8 mouse cellular contexts compared by ENCODE assay signal in the genomic region with DNA sequence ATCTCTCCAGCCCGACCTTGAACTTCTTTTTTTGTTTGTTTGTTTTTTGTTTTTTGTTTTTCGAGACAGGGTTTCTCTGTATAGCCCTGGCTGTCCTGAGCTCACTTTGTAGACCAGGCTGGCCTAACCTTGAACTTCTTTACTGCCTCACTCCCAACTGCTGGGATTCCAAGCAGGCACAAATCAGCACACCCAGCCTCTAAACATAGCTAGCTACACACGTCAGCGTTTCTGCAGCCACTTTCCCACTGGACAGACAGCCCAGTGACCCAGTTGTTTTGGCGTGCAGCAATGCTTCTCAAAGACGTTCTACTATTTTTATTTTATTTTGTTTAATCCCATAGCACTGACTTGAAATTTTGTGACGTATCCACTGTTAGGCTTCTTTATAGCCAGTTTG. TPM values are rescaled to one million over a fixed set of nuclear protein-coding genes. Genes with fewer than 3 reads are reported as not detected.
A peak's percentile ranks its signal among the peaks of the same experiment; 100 is the strongest.
DNase-seq lines count a peak whose midpoint lies in the region; ATAC-seq lines count a peak whose summit lies in the region.

No protein-coding gene starts in this region.

- WGBS in forebrain, embryonic 14.5 days: 77% methylated on average over 7 of the region's 7 CpGs
- WGBS in forebrain, embryonic 11.5 days: 82% methylated on average over 7 of the region's 7 CpGs
- 85% methylated on average over 7 of the region's 7 CpGs for WGBS in midbrain, embryonic 14.5 days
- 87% methylated on average over 7 of the region's 7 CpGs for WGBS in midbrain, embryonic 10.5 days
- 85% methylated on average over 7 of the region's 7 CpGs for WGBS in hindbrain, embryonic 14.5 days

- H3K4me3 ChIP-seq in forebrain, embryonic 14.5 days (ENCODE audit: low read depth, low read length): no peak overlapping the region; the same call in 1 of the 2 replicates
- H3K4me3 ChIP-seq in forebrain, embryonic 11.5 days (ENCODE audit: low read depth, low read length): no peak overlapping the region
- H3K4me3 ChIP-seq in midbrain, embryonic 14.5 days (replicated peaks; ENCODE audit: low read depth, low read length): no peak overlapping the region
- no peak overlapping the region; the same call in 1 of the 2 replicates for H3K4me3 ChIP-seq in midbrain, embryonic 10.5 days
- H3K4me3 ChIP-seq in hindbrain, embryonic 14.5 days (replicated peaks; ENCODE audit: low read length): no peak overlapping the region

- H3K4me1 ChIP-seq in forebrain, embryonic 14.5 days (ENCODE audit: control insufficient read depth, insufficient read depth, low read length): peaks cover 12% of the 10 kb centered on the region
- peaks cover 5% of the 10 kb centered on the region for H3K4me1 ChIP-seq in forebrain, embryonic 11.5 days (replicated peaks; ENCODE audit: control insufficient read depth, insufficient read depth, low read length)
- peaks cover 15% of the 10 kb centered on the region for H3K4me1 ChIP-seq in midbrain, embryonic 14.5 days (ENCODE audit: control insufficient read depth, insufficient read depth, low read length)
- peaks cover 21% of the 10 kb centered on the region for H3K4me1 ChIP-seq in midbrain, embryonic 10.5 days
- H3K4me1 ChIP-seq in hindbrain, embryonic 14.5 days (replicated peaks; ENCODE audit: control insufficient read depth, insufficient read depth, low read length): peaks cover 9% of the 10 kb centered on the region

- no peaks in the 10 kb centered on the region for H3K36me3 ChIP-seq in forebrain, embryonic 14.5 days (ENCODE audit: control insufficient read depth, insufficient read depth, low read length)
- H3K36me3 ChIP-seq in forebrain, embryonic 11.5 days (ENCODE audit: control insufficient read depth, insufficient read depth, low read length): no peaks in the 10 kb centered on the region
- H3K36me3 ChIP-seq in midbrain, embryonic 14.5 days (ENCODE audit: control insufficient read depth, insufficient read depth, low read length): no peaks in the 10 kb centered on the region
- H3K36me3 ChIP-seq in midbrain, embryonic 10.5 days: no peaks in the 10 kb centered on the region
- H3K36me3 ChIP-seq in hindbrain, embryonic 14.5 days (replicated peaks; ENCODE audit: control insufficient read depth, insufficient read depth): no peaks in the 10 kb centered on the region

- H3K4me2 ChIP-seq in forebrain, embryonic 14.5 days (ENCODE audit: low read length): 0 out of 2 replicates have a peak overlapping the region, but pooled peaks have one; percentile 67
- H3K4me2 ChIP-seq in forebrain, embryonic 11.5 days (ENCODE audit: low read depth, low read length, severe bottlenecking): no peak overlapping the region
- H3K4me2 ChIP-seq in midbrain, embryonic 14.5 days (ENCODE audit: low read length): peak overlapping the region; percentile 84
- H3K4me2 ChIP-seq in hindbrain, embryonic 14.5 days (replicated peaks): peak overlapping the region; percentile 74

- no peak overlapping the region for H3K9ac ChIP-seq in forebrain, embryonic 14.5 days (ENCODE audit: low read length)
- H3K9ac ChIP-seq in forebrain, embryonic 11.5 days (ENCODE audit: low read length): no peak overlapping the region
- H3K9ac ChIP-seq in midbrain, embryonic 14.5 days (replicated peaks; ENCODE audit: low read length): no peak overlapping the region
- no peak overlapping the region for H3K9ac ChIP-seq in hindbrain, embryonic 14.5 days

- H3K27ac ChIP-seq in forebrain, embryonic 14.5 days (ENCODE audit: low read depth, low read length): no peak overlapping the region
- H3K27ac ChIP-seq in forebrain, embryonic 11.5 days (ENCODE audit: low read depth, low read length): no peak overlapping the region
- H3K27ac ChIP-seq in midbrain, embryonic 14.5 days (replicated peaks; ENCODE audit: low read depth, low read length): no peak overlapping the region
- no peak overlapping the region for H3K27ac ChIP-seq in midbrain, embryonic 10.5 days (replicated peaks)
- H3K27ac ChIP-seq in hindbrain, embryonic 14.5 days: no peak overlapping the region

- DNase-seq in forebrain, embryonic 14.5 days (ENCODE audit: low spot score): no peak
- no peak for DNase-seq in forebrain, embryonic 11.5 days (ENCODE audit: low spot score)
- DNase-seq in midbrain, embryonic 14.5 days: no peak
- DNase-seq in midbrain, embryonic 10.5 days (ENCODE audit: low spot score): no peak
- DNase-seq in hindbrain, embryonic 14.5 days (ENCODE audit: low spot score): no peak
- DNase-seq in c-Kit-positive CD71-positive TER-119-positive erythroid progenitor cells, embryonic 14.5 days (ENCODE audit: low spot score): no peak
- no peak for DNase-seq in kidney, postnatal 14 days
- no peak for DNase-seq in frontal cortex, postnatal 25 days (ENCODE audit: low spot score in 2 of 2)

- H3K9me3 ChIP-seq in forebrain, embryonic 14.5 days (replicated peaks; ENCODE audit: control insufficient read depth, low read length): no peaks in the 10 kb centered on the region
- H3K9me3 ChIP-seq in forebrain, embryonic 11.5 days (ENCODE audit: control insufficient read depth, low read length): no peaks in the 10 kb centered on the region
- no peaks in the 10 kb centered on the region for H3K9me3 ChIP-seq in midbrain, embryonic 14.5 days (ENCODE audit: control insufficient read depth, low read length)
- H3K9me3 ChIP-seq in midbrain, embryonic 10.5 days (replicated peaks): no peaks in the 10 kb centered on the region
- H3K9me3 ChIP-seq in hindbrain, embryonic 14.5 days (ENCODE audit: control insufficient read depth, low read length): no peaks in the 10 kb centered on the region

- no peaks in the 10 kb centered on the region for H3K27me3 ChIP-seq in forebrain, embryonic 14.5 days (replicated peaks; ENCODE audit: control insufficient read depth, insufficient read depth, low read length)
- no peaks in the 10 kb centered on the region for H3K27me3 ChIP-seq in forebrain, embryonic 11.5 days (ENCODE audit: control insufficient read depth, insufficient read depth, low read length)
- H3K27me3 ChIP-seq in midbrain, embryonic 14.5 days (ENCODE audit: control insufficient read depth, insufficient read depth, low read length): no peaks in the 10 kb centered on the region
- no peaks in the 10 kb centered on the region for H3K27me3 ChIP-seq in midbrain, embryonic 10.5 days (ENCODE audit: low read depth, poor library complexity, severe bottlenecking)
- H3K27me3 ChIP-seq in hindbrain, embryonic 14.5 days (ENCODE audit: control insufficient read depth, insufficient read depth, low read length): no peaks in the 10 kb centered on the region

- no peak for ATAC-seq in forebrain, embryonic 14.5 days
- ATAC-seq in forebrain, embryonic 11.5 days (replicated peaks; ENCODE audit: low FRiP score): no peak
- no peak for ATAC-seq in midbrain, embryonic 14.5 days (ENCODE audit: low FRiP score, low TSS enrichment)
- ATAC-seq in hindbrain, embryonic 14.5 days (ENCODE audit: low FRiP score): no peak

RNA-seq across cellular contexts. Expression of a gene that starts 1.1 kb away (rescaled TPM):
- polyA plus RNA-seq in forebrain, embryonic 14.5 days (2014; fragmentation: Nextera tagmentation; extraction: Ambion mirVana): 35.4 and 38.9 TPM in 2 replicates
- polyA plus RNA-seq in forebrain, embryonic 11.5 days (2014; fragmentation: Nextera tagmentation; extraction: Ambion mirVana): 26.3 and 29.7 TPM in 2 replicates
- 38.7 and 39.9 TPM in 2 replicates for polyA plus RNA-seq in midbrain, embryonic 14.5 days (2014; fragmentation: Nextera tagmentation; extraction: Ambion mirVana)
- 27.1 and 28.5 TPM in 2 replicates for polyA plus RNA-seq in midbrain, embryonic 10.5 days (2016; fragmentation: Nextera tagmentation; extraction: Ambion mirVana)
- polyA plus RNA-seq in hindbrain, embryonic 14.5 days (2014; fragmentation: Nextera tagmentation; extraction: Ambion mirVana): 33.1 and 38.1 TPM in 2 replicates

RNA-seq across cellular contexts. Expression of a gene that starts 31.1 kb away (rescaled TPM):
- 3.1 and 4.1 TPM in 2 replicates for polyA plus RNA-seq in forebrain, embryonic 14.5 days (2014; fragmentation: Nextera tagmentation; extraction: Ambion mirVana)
- polyA plus RNA-seq in forebrain, embryonic 11.5 days (2014; fragmentation: Nextera tagmentation; extraction: Ambion mirVana): 2.9 and 4.3 TPM in 2 replicates
- polyA plus RNA-seq in midbrain, embryonic 14.5 days (2014; fragmentation: Nextera tagmentation; extraction: Ambion mirVana): 3.2 and 5.6 TPM in 2 replicates
- 2.4 and 4.2 TPM in 2 replicates for polyA plus RNA-seq in midbrain, embryonic 10.5 days (2016; fragmentation: Nextera tagmentation; extraction: Ambion mirVana)
- 8.7 and 11.5 TPM in 2 replicates for polyA plus RNA-seq in hindbrain, embryonic 14.5 days (2014; fragmentation: Nextera tagmentation; extraction: Ambion mirVana)

RNA-seq across cellular contexts. Expression of a gene that starts 40.6 kb away (rescaled TPM):
- 14.8 and 21.8 TPM in 2 replicates for polyA plus RNA-seq in forebrain, embryonic 14.5 days (2014; fragmentation: Nextera tagmentation; extraction: Ambion mirVana)
- 12.0 and 12.5 TPM in 2 replicates for polyA plus RNA-seq in forebrain, embryonic 11.5 days (2014; fragmentation: Nextera tagmentation; extraction: Ambion mirVana)
- polyA plus RNA-seq in midbrain, embryonic 14.5 days (2014; fragmentation: Nextera tagmentation; extraction: Ambion mirVana): 13.5 and 15.0 TPM in 2 replicates
- 13.6 and 14.6 TPM in 2 replicates for polyA plus RNA-seq in midbrain, embryonic 10.5 days (2016; fragmentation: Nextera tagmentation; extraction: Ambion mirVana)
- 15.2 and 17.4 TPM in 2 replicates for polyA plus RNA-seq in hindbrain, embryonic 14.5 days (2014; fragmentation: Nextera tagmentation; extraction: Ambion mirVana)

RNA-seq across cellular contexts. Expression of a gene that starts 40.6 kb away (rescaled TPM):
- polyA plus RNA-seq in forebrain, embryonic 14.5 days (2014; fragmentation: Nextera tagmentation; extraction: Ambion mirVana): 0.50 and 0.85 TPM in 2 replicates
- polyA plus RNA-seq in forebrain, embryonic 11.5 days (2014; fragmentation: Nextera tagmentation; extraction: Ambion mirVana): 0.53 and 0.69 TPM in 2 replicates
- polyA plus RNA-seq in midbrain, embryonic 14.5 days (2014; fragmentation: Nextera tagmentation; extraction: Ambion mirVana): 0.72 and 0.96 TPM in 2 replicates
- 0.64 and 0.72 TPM in 2 replicates for polyA plus RNA-seq in midbrain, embryonic 10.5 days (2016; fragmentation: Nextera tagmentation; extraction: Ambion mirVana)
- 1.2 and 2.0 TPM in 2 replicates for polyA plus RNA-seq in hindbrain, embryonic 14.5 days (2014; fragmentation: Nextera tagmentation; extraction: Ambion mirVana)

RNA-seq across cellular contexts. Expression of a gene that starts 45.8 kb away (rescaled TPM):
- 0.14 and 0.37 TPM in 2 replicates for polyA plus RNA-seq in forebrain, embryonic 14.5 days (2014; fragmentation: Nextera tagmentation; extraction: Ambion mirVana)
- polyA plus RNA-seq in forebrain, embryonic 11.5 days (2014; fragmentation: Nextera tagmentation; extraction: Ambion mirVana): not detected in 2 replicates
- polyA plus RNA-seq in midbrain, embryonic 14.5 days (2014; fragmentation: Nextera tagmentation; extraction: Ambion mirVana): 0.14 and 0.35 TPM in 2 replicates
- polyA plus RNA-seq in midbrain, embryonic 10.5 days (2016; fragmentation: Nextera tagmentation; extraction: Ambion mirVana): 0.10 TPM in 1 of 2 replicates, not detected in the other
- polyA plus RNA-seq in hindbrain, embryonic 14.5 days (2014; fragmentation: Nextera tagmentation; extraction: Ambion mirVana): 0.63 and 0.79 TPM in 2 replicates
